Mouse (Mus musculus) kidney, embryonic 16.5 days (tissue): Measurements from ENCODE around the gene Bicral. TPM values are rescaled to one million over a fixed set of nuclear protein-coding genes. Genes with fewer than 3 reads are reported as not detected.

Experiments used
- ATAC-seq: fragments of 200-750 bp; cut with Nextera tagmentation; 2 replicates; pipeline ENCODE4 v1.8.0; 2017; ENCODE audit warnings: moderate TSS enrichment; ENCODE audit not compliant: low FRiP score, low TSS enrichment
- H3K27ac ChIP-seq: fragments of 300-500 bp; sonication (generic); 2 replicates; pipeline ENCODE4 v1.5.1; 2014; ENCODE audit warnings: low read length
- H3K27me3 ChIP-seq: fragments of 300-500 bp; sonication (generic); 2 replicates; pipeline ENCODE4 v1.6.1; 2014; ENCODE audit warnings: low read length, control low read depth, mixed read lengths; ENCODE audit not compliant: insufficient read depth
- H3K36me3 ChIP-seq: fragments of 300-500 bp; sonication (generic); 2 replicates; pipeline ENCODE4 v1.6.1; 2014; ENCODE audit warnings: low read length, control low read depth, mixed read lengths; ENCODE audit not compliant: insufficient read depth
- H3K4me1 ChIP-seq: fragments of 300-500 bp; sonication (generic); 2 replicates; pipeline ENCODE4 v1.6.1; 2014; ENCODE audit warnings: low read length, control low read depth, mixed read lengths; ENCODE audit not compliant: insufficient read depth
- H3K4me2 ChIP-seq: fragments of 300-500 bp; sonication (generic); replicated peaks from 2 replicates; pipeline ENCODE4 v1.6.1; 2014; ENCODE audit warnings: low read depth, low read length
- H3K4me3 ChIP-seq: fragments of 300-500 bp; sonication (generic); 2 replicates; pipeline ENCODE4 v1.5.1; 2014; ENCODE audit warnings: mild to moderate bottlenecking, low read length
- H3K9ac ChIP-seq: fragments of 300-500 bp; sonication (generic); replicated peaks from 2 replicates; pipeline ENCODE4 v1.6.1; 2014; ENCODE audit warnings: low read length
- H3K9me3 ChIP-seq: fragments of 300-500 bp; sonication (generic); 2 replicates; pipeline ENCODE4 v1.6.1; 2016; ENCODE audit warnings: low read length, control low read depth
- WGBS: fragments of 180-500 bp; shearing (Covaris S2); extraction: QIAGEN DNeasy Blood & Tissue Kit; methylation state at CpG from one replicate; pipeline ENCODE4 v1.1.7; 2014; 5-methylcytosine and 5-hydroxymethylcytosine counted together
- polyA plus RNA-seq: library from polyadenylated mRNA; unstranded; fragments of >200 nt; fragmentation: Nextera tagmentation; extraction: Ambion mirVana; gene quantifications from 2 replicates; pipeline ENCODE4 v1.2.1, GENCODE M21; 2015

Bicral gene
- polyA plus RNA-seq, 1 experiment from 2014 or later, result 3.2 TPM

DNA sequence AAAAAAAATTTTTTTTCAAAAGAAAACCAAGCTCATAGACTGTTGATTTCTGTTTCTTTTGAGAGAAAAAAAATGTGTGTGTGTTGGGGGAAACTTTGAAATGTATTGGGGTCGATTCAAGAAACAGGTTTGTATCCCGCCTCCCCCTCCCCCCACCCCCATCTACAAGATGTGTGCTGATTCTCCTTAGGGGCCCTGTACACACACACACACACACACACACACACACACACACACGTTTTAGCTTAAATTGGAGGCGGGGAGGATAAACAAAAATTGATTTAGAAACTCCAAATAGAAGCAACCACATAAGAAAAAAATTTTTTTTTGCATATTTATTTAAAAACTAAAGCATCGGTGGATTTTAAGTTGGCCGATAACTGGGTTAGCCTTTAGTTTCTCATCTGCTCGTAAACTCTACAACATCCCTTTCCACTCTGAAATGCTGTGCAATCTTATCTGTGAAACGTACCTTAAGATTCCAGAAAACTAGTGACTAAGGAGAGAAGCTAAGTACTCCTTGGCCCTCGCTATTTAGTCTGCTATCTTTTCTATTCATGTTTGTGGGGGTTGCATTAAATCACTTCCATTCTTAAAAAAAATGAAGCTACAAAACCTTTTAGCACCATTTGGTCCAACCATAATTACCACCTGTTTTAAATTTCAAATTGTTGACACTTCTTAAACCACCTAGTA is 615 bp upstream of the Bicral start:
- H3K4me2 ChIP-seq, result peak overlapping the region; percentile 57
- ATAC-seq, result no peak
- 15% methylated on average over 9 of the region's 9 CpGs for WGBS
- peak overlapping the region; percentile 96 for H3K4me3 ChIP-seq
- H3K27ac ChIP-seq, result peak overlapping the region; percentile 100
- H3K4me1 ChIP-seq, result peaks cover 21% of the 10 kb centered on the region
- no peaks in the 10 kb centered on the region for H3K27me3 ChIP-seq
- no peaks in the 10 kb centered on the region; the same call in 1 of the 2 replicates for H3K9me3 ChIP-seq
- H3K36me3 ChIP-seq, result no peaks in the 10 kb centered on the region
- H3K9ac ChIP-seq, result peak overlapping the region; percentile 100

DNA sequence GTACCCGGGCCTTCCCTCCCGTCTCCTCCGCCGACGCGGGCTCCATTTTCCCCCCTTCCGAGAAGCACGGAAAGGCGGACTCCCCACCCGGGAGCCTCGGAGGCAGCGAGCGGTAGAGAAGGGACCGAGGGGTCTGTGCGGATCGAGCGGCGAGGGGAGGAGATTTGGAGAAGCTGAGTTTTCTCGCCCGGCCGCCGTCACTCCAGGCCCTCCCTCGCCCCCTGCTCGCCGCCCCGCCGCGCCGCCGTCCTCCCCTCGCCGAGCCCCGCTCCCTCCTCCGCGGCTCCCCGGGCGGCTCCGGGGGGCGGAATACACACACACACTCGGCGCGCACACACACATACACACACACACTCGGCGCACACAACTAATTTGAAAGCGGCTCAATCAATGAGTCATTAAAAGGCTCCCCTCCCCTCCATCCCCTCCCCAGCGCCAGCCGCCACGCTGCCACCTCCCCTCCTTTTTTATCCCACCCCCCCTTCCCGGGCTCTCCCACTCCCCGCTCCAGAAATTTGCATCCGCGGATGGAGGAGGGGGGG is 850 bp downstream of the Bicral start:
- peak overlapping the region; percentile 96 for H3K4me3 ChIP-seq
- no peaks in the 10 kb centered on the region for H3K27me3 ChIP-seq
- peaks cover 35% of the 10 kb centered on the region for H3K4me1 ChIP-seq
- H3K9ac ChIP-seq, result peak overlapping the region; percentile 100
- H3K4me2 ChIP-seq, result peak overlapping the region; percentile 57
- peak overlapping the region; percentile 100 for H3K27ac ChIP-seq
- under 1% methylated on average over 30 of the region's 52 CpGs for WGBS
- ATAC-seq, result peak; percentile 76
- H3K9me3 ChIP-seq, result no peaks in the 10 kb centered on the region
- H3K36me3 ChIP-seq, result no peaks in the 10 kb centered on the region

DNA sequence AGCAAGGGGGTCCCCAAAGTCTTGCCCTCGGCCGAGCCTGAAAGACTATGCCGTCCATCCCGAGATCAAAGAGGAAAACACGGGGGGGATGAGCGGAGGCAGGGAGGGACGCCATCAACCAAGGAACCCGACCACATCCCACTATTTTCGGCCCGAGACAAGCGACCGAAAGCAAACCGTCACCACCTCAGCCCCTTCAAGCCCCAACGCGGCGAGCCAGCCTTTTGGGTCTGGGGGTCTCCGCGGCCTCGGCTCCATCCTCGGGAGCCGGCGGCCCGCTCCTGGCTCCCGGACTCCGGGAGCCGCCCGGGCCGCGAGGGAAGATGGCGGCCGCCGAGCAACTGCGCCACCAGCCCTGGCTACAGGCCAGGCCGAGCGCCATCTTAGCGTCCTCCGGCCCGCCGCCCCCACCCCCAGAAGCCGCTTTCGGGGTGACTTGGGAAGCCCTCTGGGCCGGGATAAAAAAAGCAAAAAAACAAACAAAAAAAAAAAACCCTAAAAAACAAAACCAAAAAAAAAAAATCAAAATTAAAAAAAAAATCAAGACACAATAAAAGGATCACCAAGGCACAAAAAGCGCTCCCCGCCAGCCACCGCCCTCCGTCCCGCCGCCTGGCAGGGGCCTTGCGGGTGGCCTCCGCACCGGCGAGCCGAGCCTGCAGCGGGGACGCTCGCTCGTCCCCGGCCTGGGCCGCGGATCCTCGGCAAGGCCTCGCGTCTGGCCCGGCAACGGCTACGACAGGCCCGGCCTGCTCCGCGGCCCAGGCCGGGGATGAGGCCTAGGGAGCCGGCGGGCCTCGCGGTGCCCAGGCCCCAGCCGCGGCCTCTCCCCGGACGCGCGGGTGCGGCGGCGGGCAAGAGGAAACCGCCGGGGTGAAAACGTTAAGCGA is 1.6 kb downstream of the Bicral start:
- under 1% methylated on average over 87 of the region's 87 CpGs for WGBS
- ATAC-seq, result peak; percentile 44
- Histone ChIP-seq H3K9ac (peak overlapping the region; percentile 100), H3K9me3 (no peaks in the 10 kb centered on the region), H3K4me3 (peak overlapping the region; percentile 96), H3K27me3 (no peaks in the 10 kb centered on the region), H3K4me2 (peak overlapping the region; percentile 79), H3K27ac (peak overlapping the region; percentile 100), H3K4me1 (peaks cover 35% of the 10 kb centered on the region), H3K36me3 (no peaks in the 10 kb centered on the region)

DNA sequence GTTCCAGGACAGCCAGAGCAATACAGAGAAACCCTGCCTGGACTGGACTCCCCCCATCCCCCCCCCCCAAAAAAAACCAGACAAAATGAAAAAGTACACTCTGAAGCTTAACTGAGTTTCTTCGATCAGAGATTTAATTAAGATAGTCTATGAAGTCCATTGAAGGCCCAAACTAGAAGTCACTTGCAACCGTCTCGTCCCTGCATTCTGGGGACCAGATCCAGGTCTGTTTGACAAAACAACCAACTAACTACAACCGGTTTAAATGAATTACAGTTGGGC is 2.2 kb downstream of the Bicral start:
- Histone ChIP-seq H3K4me3 (peak overlapping the region; percentile 96), H3K4me2 (peak overlapping the region; percentile 79), H3K36me3 (no peaks in the 10 kb centered on the region), H3K27me3 (no peaks in the 10 kb centered on the region), H3K9ac (peak overlapping the region; percentile 100), H3K9me3 (no peaks in the 10 kb centered on the region), H3K27ac (peak overlapping the region; percentile 100), H3K4me1 (peaks cover 35% of the 10 kb centered on the region)
- 6% methylated on average over 4 of the region's 4 CpGs for WGBS
- no peak for ATAC-seq

DNA sequence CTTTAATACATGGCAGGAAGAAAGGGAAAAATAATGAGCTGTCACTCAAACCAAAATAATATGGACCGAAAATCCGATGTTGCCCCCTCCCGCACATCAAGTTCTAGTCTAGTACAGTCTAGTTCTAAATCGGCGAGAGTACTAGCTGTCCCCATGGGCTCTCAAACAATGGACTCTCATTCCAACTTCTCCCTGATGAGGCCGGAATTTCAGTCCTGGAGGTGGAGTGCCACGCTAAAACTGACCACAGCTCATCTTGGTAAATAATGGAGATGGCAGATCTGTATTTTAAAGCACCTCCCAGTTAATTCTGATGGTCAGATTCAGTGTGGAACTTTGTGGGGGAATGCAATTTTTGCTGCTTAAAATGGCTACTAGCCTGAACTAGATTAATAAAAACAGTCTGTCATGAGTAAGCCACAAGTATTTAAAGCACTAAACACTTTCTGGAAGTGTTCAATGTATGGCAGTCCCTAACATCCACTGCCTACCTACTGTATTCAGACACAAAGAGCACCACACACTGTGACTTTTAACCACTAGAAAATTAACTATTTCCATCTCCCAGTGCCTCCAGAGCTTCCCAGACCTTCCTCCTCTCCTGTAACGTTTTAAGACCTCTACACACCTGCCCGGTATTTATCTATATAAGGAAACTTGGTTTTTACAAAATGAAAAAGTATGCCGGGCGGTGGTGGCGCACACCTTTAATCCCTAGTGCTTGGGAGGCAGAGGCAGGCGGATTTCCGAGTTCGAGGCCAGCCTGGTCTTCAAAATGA is 2.8 kb downstream of the Bicral start:
- Histone ChIP-seq H3K27me3 (no peaks in the 10 kb centered on the region), H3K4me2 (peak overlapping the region; percentile 79), H3K4me3 (peak overlapping the region; percentile 96), H3K36me3 (no peaks in the 10 kb centered on the region), H3K9me3 (no peaks in the 10 kb centered on the region), H3K27ac (peak overlapping the region; percentile 100), H3K4me1 (peaks cover 35% of the 10 kb centered on the region), H3K9ac (peak overlapping the region; percentile 100)
- ATAC-seq, result no peak
- 47% methylated on average over 15 of the region's 15 CpGs for WGBS

DNA sequence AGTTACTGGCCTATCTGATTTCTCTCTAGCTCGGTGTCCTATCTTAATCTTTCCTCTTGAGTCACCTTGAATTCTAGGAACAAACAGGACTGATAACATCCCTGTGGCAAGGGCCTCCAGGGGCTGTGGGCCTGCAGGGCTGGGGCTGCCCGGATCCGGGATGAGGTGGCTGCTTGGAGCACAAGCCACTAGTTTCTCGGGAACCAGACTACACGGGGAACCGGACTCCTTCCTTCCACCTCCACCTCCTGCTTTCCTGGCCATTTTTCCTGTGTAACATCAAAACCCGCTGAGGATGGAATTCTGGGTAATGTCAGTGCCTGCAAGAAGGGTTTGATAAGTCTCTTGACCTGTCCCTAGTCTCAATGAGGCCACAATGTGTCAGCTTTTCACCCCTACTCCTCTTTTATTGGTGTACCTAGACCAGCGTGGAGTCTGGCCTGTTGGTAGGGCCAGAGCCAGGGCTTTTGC is 3.6 kb downstream of the Bicral start:
- 62% methylated on average over 8 of the region's 8 CpGs for WGBS
- Histone ChIP-seq H3K27me3 (no peaks in the 10 kb centered on the region), H3K4me1 (peaks cover 35% of the 10 kb centered on the region), H3K36me3 (no peaks in the 10 kb centered on the region), H3K4me3 (peak overlapping the region; percentile 96), H3K27ac (peak overlapping the region; percentile 100), H3K4me2 (peak overlapping the region; percentile 79), H3K9ac (peak overlapping the region; percentile 100), H3K9me3 (no peaks in the 10 kb centered on the region)
- ATAC-seq, result no peak

DNA sequence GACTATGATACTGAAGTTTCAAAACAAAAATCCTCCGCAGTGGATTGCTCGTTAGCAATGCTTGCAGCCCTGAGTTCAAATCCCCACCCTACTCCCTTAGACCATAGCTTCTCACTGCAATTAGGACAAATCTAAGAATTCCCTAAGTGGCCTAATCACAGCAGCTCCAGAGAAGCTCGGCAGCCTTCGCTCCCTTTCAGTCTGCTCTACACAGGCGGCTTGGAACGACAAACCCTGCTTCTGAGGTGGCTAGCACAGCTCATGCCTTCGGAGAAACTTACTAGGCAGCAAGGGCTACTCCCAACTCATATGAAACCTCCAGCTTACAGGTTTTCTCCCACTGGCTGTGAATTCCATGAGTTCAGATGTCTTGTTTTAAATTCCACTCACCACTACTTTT is 4.2 kb downstream of the Bicral start:
- Histone ChIP-seq H3K4me3 (no peak overlapping the region), H3K27ac (peak overlapping the region; percentile 100), H3K27me3 (no peaks in the 10 kb centered on the region), H3K4me1 (peaks cover 34% of the 10 kb centered on the region), H3K9ac (peak overlapping the region; percentile 31; the same call in 1 of the 2 replicates), H3K36me3 (no peaks in the 10 kb centered on the region), H3K4me2 (peak overlapping the region; percentile 79; the same call in 1 of the 2 replicates), H3K9me3 (no peaks in the 10 kb centered on the region)
- 83% methylated on average over 7 of the region's 7 CpGs for WGBS
- ATAC-seq, result no peak

DNA sequence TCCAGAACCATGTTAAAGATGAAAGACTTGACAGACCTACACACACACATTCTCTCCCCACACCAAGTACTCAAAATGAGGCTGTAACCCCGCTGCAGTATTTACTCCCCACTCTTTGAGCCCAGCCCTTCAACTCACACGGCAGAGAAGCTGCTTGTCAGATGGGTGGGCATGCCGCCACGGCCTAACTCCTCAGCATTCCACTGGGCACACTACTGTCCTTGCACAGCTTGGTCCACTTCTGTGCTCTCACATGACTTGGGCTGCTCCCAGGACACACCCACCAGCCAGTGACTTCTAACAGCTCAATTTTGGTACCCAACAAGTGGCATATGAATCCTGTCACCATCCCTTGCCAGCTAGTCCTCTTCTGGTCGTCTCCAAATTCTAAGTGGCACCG is 5.0 kb downstream of the Bicral start:
- H3K9ac ChIP-seq, result 0 out of 2 replicates have a peak overlapping the region, but pooled peaks have one; percentile 40
- peak overlapping the region; percentile 100 for H3K27ac ChIP-seq
- H3K9me3 ChIP-seq, result no peaks in the 10 kb centered on the region
- H3K4me1 ChIP-seq, result peaks cover 39% of the 10 kb centered on the region
- H3K36me3 ChIP-seq, result no peaks in the 10 kb centered on the region
- no peaks in the 10 kb centered on the region for H3K27me3 ChIP-seq
- H3K4me3 ChIP-seq, result no peak overlapping the region
- ATAC-seq, result no peak
- 32% methylated on average over 6 of the region's 6 CpGs for WGBS
- peak overlapping the region; percentile 7; the same call in 1 of the 2 replicates for H3K4me2 ChIP-seq

DNA sequence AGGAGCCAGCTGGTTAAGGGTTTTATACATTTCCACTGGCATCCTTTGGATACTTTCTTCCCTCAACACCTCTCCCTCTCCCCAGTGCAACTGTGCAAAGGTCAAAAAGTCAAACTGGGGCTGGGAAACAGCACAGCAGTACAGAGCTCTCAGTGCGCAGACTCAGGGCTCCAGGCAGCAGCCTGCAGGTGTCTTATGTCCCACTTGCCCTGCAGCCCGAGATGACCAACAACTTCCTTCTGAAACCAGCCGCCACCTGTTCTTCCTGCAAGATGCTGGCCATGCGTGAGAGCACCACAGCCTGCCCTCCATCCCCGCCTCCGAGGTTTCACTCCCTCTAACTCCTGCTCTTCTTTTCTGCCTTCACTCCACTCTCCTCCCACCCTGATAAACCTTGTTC is 5.6 kb downstream of the Bicral start:
- H3K36me3 ChIP-seq, result no peaks in the 10 kb centered on the region
- 10% methylated on average over 6 of the region's 6 CpGs for WGBS
- H3K4me1 ChIP-seq, result peaks cover 39% of the 10 kb centered on the region
- H3K4me3 ChIP-seq, result no peak overlapping the region
- H3K9me3 ChIP-seq, result no peaks in the 10 kb centered on the region
- no peak overlapping the region for H3K4me2 ChIP-seq
- no peak overlapping the region for H3K9ac ChIP-seq
- peak; percentile 70 for ATAC-seq
- no peaks in the 10 kb centered on the region for H3K27me3 ChIP-seq
- peak overlapping the region; percentile 100 for H3K27ac ChIP-seq
